In the genomic region with DNA sequence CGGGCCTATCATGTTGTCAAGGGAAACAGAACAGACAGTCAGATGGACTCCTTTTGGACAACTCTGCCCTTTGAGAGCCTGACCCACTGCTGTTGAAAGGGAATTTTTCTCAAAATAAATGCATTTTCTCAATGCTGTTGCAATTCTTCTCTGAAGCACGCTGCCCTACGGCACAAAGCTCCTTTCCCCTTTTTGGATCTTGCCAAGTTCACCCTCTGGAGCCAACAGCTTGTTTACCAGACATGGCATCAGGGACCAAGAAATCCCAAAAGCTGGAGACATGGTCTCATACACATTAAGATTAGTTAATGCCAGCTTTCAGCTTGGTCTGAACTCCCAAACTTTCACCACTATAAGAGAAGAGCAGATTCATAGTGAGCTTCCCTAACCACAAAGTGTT, we compare ENCODE assay signal across 28 mouse cellular contexts. TPM values are rescaled to one million over a fixed set of nuclear protein-coding genes. Genes with fewer than 3 reads are reported as not detected.
DNase-seq lines count a peak whose midpoint lies in the region; TF ChIP-seq lines count a peak whose summit lies in the region.
"Had no signal": no experiment of that assay in that cellular context is flagged by ENCODE, and none has a peak within 500 bp of the region (broad histone marks: within the 10 kb centered on the region; RNA-seq: fewer than 3 reads in every experiment).

No protein-coding gene starts in this region.

- no peak for TF ChIP-seq CTCF in heart, adult 2 months (IDR thresholded peaks at IDR 0.05)

- no peaks in the 10 kb centered on the region for H3K27me3 ChIP-seq in heart, adult 2 months (ENCODE audit: control insufficient read depth, insufficient read depth, low read length)
- H3K27me3 ChIP-seq: CH12.LX; embryonic facial prominence, embryonic 12.5 days; forebrain, embryonic 13.5 days; forebrain, embryonic 15.5 days; Patski had no signal

- TF ChIP-seq EP300 in heart, adult 2 months (IDR thresholded peaks at IDR 0.05; ENCODE audit: insufficient read depth, low read depth, low read length), result no peak

- H3K4me1 ChIP-seq in heart, adult 2 months (ENCODE audit: control insufficient read depth, insufficient read depth, low read length), result no peaks in the 10 kb centered on the region
- H3K4me1 ChIP-seq: embryonic facial prominence, embryonic 10.5 days; embryonic facial prominence, embryonic 12.5 days; forebrain, embryonic 13.5 days; forebrain, embryonic 15.5 days had no signal

- no peak overlapping the region for H3K27ac ChIP-seq in heart, adult 2 months
- H3K27ac ChIP-seq: embryonic facial prominence, embryonic 10.5 days; embryonic facial prominence, embryonic 12.5 days; forebrain, embryonic 13.5 days; forebrain, embryonic 15.5 days had no signal

- peak; percentile 50 for DNase-seq in adrenal gland, postnatal 10 days
- DNase-seq in adrenal gland, adult 8-10 months, result no peak
- peak; percentile 98 for DNase-seq in adipocyte (ENCODE audit: low spot score)
- DNase-seq in skeletal muscle tissue, adult 2 months (ENCODE audit: low read depth, low spot score), result peak; percentile 15
- DNase-seq in heart, adult 2 months, result no peak
- no peak for DNase-seq in spleen, adult 18-20 months
- DNase-seq: adrenal gland, postnatal 25 days; B cell, adult 2 months; cerebellum, adult 11-12 months; cerebellum, adult 2 months; cerebellum, adult 9-10 months; cerebellum, postnatal 10 days; cerebellum, postnatal 25 days; forebrain, postnatal 0 days had no signal

- H3K9ac ChIP-seq in heart, adult 2 months (ENCODE audit: low read depth, low read length), result no peak overlapping the region
- H3K9ac ChIP-seq: embryonic facial prominence, embryonic 12.5 days; forebrain, embryonic 13.5 days; forebrain, embryonic 15.5 days; forebrain, postnatal 0 days had no signal

- intact Hi-C loops in heart, adult 2 months (cut with DNase I), result no loop called here

- H3K4me3 ChIP-seq in heart, adult 2 months, result no peak overlapping the region
- H3K4me3 ChIP-seq: embryonic facial prominence, embryonic 10.5 days; embryonic facial prominence, embryonic 12.5 days; forebrain, embryonic 13.5 days; forebrain, embryonic 15.5 days had no signal

- no peaks in the 10 kb centered on the region; the same call in 1 of the 2 replicates for H3K36me3 ChIP-seq in heart, adult 2 months (ENCODE audit: control insufficient read depth, insufficient read depth, low read length)
- H3K36me3 ChIP-seq: forebrain, embryonic 15.5 days; G1E had no signal

- no peak for TF ChIP-seq POLR2A in heart, adult 2 months (IDR thresholded peaks at IDR 0.05; ENCODE audit: insufficient read depth, low read depth, low read length)

- 91% methylated on average over 3 of the region's 3 CpGs for WGBS in heart, adult 2 months

- no peaks in the 10 kb centered on the region for H3K79me2 ChIP-seq in heart, adult 2 months (replicated peaks; ENCODE audit: control insufficient read depth, insufficient read depth, low read length)

RNA-seq across cellular contexts. Expression of a gene that starts 33.0 kb away (rescaled TPM):
- total RNA-seq in adrenal gland, postnatal 10 days (2021), result not detected
- total RNA-seq in adrenal gland, adult 8-10 months (2022), result not detected
- not detected for total RNA-seq in heart, adult 2 months (2021)
- not detected in 2 replicates for polyA plus RNA-seq in heart, adult 2 months (2012; rRNA removed)
- total RNA-seq: adrenal gland, postnatal 25 days; adrenal gland, postnatal 4 days; CH12.LX; forebrain, postnatal 0 days; G1E had no signal
- polyA plus RNA-seq: activated CD4-positive, CD25-positive, alpha-beta regulatory T cell, adult 4 months; brain, embryonic 14.5 days; CD4-positive, CD25-positive, alpha-beta regulatory T cell, adult 4 months; cerebellum, adult 2 months; cortical plate, adult 2 months; embryonic facial prominence, embryonic 10.5 days; embryonic facial prominence, embryonic 12.5 days; embryonic facial prominence, embryonic 14.5 days; forebrain, embryonic 11.5 days; forebrain, embryonic 13.5 days; forebrain, embryonic 15.5 days; forebrain, postnatal 0 days; G1E; Patski had no signal

Comparison
In these comparisons a context has a peak if more than half of its experiments do, and no peak if none do; other contexts are left out.
1. DNase-seq: peak in adrenal gland, postnatal 10 days (single experiment), adipocyte (single experiment) and skeletal muscle tissue, adult 2 months (single experiment); none in adrenal gland, adult 8-10 months (single experiment), heart, adult 2 months (0 of 2) and spleen, adult 18-20 months (0 of 2).